Mouse (Mus musculus) embryonic facial prominence, embryonic 10.5 days (tissue): ENCODE measurements around the gene Ctnnbl1. TPM values are rescaled to one million over a fixed set of nuclear protein-coding genes. Genes with fewer than 3 reads are reported as not detected.

Experiments
- DNase-seq: peaks from one replicate; pipeline ENCODE4 v3.0.0-alpha.2; 2017; ENCODE audit warnings: low spot score
- H3K27ac ChIP-seq: fragments of 300-500 bp; sonication (generic); replicated peaks from 2 replicates; pipeline ENCODE4 v1.5.1; 2016; ENCODE audit warnings: mild to moderate bottlenecking
- H3K27me3 ChIP-seq: fragments of 300-500 bp; sonication (generic); replicated peaks from 2 replicates; pipeline ENCODE4 v1.6.1; 2016; ENCODE audit warnings: low read depth, mild to moderate bottlenecking; ENCODE audit not compliant: poor library complexity, severe bottlenecking
- H3K36me3 ChIP-seq: fragments of 300-500 bp; sonication (generic); replicated peaks from 2 replicates; pipeline ENCODE4 v1.6.1; 2016; ENCODE audit warnings: mild to moderate bottlenecking, moderate library complexity
- H3K4me1 ChIP-seq: fragments of 300-500 bp; sonication (generic); 2 replicates; pipeline ENCODE4 v1.6.1; 2016
- H3K4me3 ChIP-seq: fragments of 300-500 bp; sonication (generic); 2 replicates; pipeline ENCODE4 v1.5.1; 2016; ENCODE audit warnings: mild to moderate bottlenecking, moderate library complexity
- H3K9me3 ChIP-seq: fragments of 300-500 bp; sonication (generic); 2 replicates; pipeline ENCODE4 v1.6.1; 2016; ENCODE audit warnings: mild to moderate bottlenecking
- WGBS: fragments of 180-500 bp; shearing (Covaris S2); methylation state at CpG from one replicate; pipeline ENCODE4 v1.1.7; 2016; 5-methylcytosine and 5-hydroxymethylcytosine counted together
- polyA plus RNA-seq: library from polyadenylated mRNA; unstranded; fragments of >200 nt; fragmentation: Nextera tagmentation; extraction: Ambion mirVana; gene quantifications from 2 replicates; pipeline ENCODE4 v1.2.1, GENCODE M21; 2016

The Ctnnbl1 gene
- polyA plus RNA-seq, 1 experiment from 2014 or later, result 93.8 TPM

DNA sequence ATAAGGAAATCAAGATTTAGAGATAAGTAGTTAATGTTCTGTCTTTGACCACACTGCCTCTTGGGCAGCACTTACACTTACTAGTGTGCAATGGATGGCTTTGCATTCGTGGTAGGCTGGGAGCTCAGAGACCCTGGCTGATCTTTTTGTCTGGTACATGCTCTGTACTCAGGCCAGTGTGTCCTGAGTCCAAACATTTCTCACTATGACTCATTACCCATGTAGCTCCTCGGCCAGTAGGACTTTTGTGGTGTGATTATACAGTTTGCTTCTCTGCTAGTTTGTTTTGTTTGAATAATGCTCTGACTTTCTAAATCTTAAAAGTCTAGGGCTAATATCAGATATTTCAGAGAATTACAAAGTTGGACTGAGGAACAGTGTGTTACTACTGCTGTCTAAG is 47.4 kb downstream of the Ctnnbl1 start:
- no peaks in the 10 kb centered on the region for H3K9me3 ChIP-seq
- WGBS, result 78% methylated on average over 2 of the region's 2 CpGs
- no peak overlapping the region for H3K27ac ChIP-seq
- no peak overlapping the region for H3K4me3 ChIP-seq
- H3K4me1 ChIP-seq, result peaks cover 29% of the 10 kb centered on the region
- H3K27me3 ChIP-seq, result no peaks in the 10 kb centered on the region
- peaks cover 55% of the 10 kb centered on the region for H3K36me3 ChIP-seq
- DNase-seq, result no peak

DNA sequence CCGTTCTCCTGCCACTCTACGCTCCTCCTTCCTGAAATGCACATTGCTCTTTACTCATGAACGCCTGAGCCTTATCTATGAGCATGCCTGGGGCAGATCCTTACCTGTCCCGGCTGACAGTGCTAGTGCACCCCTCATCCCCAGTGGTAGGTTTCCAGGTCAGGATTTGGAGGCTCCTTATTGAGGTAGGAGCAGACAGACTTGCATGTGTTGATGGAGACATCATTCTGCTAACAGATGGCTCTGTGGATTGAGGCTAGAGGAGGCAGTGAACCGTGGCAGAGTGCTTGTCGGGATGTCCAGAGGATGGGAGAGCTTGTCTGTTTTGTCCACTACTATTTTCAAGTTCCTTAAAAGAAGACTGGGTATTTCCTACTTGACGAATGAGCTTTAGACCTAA is 52.0 kb downstream of the Ctnnbl1 start:
- Histone ChIP-seq H3K27ac (no peak overlapping the region), H3K27me3 (no peaks in the 10 kb centered on the region), H3K36me3 (peaks cover 28% of the 10 kb centered on the region), H3K9me3 (no peaks in the 10 kb centered on the region), H3K4me3 (no peak overlapping the region), H3K4me1 (peaks cover 29% of the 10 kb centered on the region)
- WGBS, result 88% methylated on average over 7 of the region's 7 CpGs
- DNase-seq, result no peak

DNA sequence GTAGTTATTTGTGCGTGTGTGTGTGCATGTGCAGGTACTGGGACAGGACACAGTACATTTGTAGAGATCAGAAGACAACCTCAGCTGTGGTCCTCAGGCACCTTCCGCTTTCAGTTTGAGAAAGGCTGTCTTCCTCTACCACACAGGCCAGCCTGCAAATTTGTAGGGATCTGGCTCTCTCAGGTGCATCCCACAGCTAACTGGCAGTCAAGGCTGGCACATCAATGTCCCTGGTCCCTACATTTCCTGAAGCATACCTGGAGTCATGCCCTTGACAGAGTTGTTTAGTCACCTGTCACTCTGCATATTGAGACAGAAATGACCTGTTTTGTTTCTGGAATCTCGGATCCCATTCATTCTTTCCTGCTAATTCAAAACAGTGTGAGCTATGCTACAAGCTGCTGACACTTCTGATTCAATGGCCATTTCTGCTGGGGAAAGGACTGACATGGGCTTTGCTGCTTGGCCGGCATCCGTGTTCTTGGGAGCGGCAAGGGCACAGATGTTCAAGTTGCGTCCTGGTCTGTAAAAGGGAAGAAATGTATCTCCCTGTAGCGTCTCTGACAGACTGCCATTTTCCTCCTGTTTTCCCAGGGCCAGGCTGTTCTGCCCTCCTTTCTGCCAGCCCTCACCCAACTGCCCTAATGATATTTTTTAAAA is 53.8 kb downstream of the Ctnnbl1 start:
- Histone ChIP-seq H3K4me3 (no peak overlapping the region), H3K4me1 (peaks cover 18% of the 10 kb centered on the region), H3K36me3 (peaks cover 26% of the 10 kb centered on the region), H3K9me3 (no peaks in the 10 kb centered on the region), H3K27me3 (no peaks in the 10 kb centered on the region), H3K27ac (no peak overlapping the region)
- no peak for DNase-seq
- WGBS, result 91% methylated on average over 8 of the region's 8 CpGs

DNA sequence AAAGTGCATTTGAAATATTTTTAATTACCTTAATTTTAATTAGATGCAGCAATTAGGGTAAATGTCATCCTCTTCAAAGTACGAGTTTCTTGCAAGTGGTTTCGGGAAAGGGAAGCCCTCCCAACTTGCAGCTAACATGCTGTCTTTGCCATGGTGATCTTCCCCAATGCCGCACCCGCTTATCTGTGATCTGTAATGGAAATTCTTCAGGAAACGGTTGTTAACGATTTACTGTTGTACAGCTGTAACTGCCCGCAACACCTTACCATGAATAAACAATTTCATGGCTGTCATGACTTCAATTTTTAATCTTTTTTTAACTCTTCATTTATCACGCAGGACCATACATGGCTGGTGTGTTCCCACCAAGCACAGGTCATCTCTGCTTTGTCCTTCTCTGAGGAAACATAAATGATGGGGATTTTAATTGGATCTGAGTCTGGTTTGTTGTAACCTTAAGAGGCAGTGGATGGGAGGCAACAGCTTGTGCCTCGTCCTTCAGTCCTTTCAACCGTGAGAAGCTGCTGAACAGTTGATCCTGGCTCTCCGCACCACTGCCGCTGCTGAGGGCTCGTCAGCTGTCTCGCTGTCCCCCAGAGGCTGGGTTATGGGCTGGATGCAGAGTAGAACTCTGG is 54.4 kb downstream of the Ctnnbl1 start:
- peaks cover 26% of the 10 kb centered on the region for H3K36me3 ChIP-seq
- no peaks in the 10 kb centered on the region for H3K27me3 ChIP-seq
- no peaks in the 10 kb centered on the region for H3K9me3 ChIP-seq
- H3K4me1 ChIP-seq, result peaks cover 16% of the 10 kb centered on the region
- no peak for DNase-seq
- no peak overlapping the region for H3K27ac ChIP-seq
- no peak overlapping the region for H3K4me3 ChIP-seq
- WGBS, result 78% methylated on average over 14 of the region's 14 CpGs

DNA sequence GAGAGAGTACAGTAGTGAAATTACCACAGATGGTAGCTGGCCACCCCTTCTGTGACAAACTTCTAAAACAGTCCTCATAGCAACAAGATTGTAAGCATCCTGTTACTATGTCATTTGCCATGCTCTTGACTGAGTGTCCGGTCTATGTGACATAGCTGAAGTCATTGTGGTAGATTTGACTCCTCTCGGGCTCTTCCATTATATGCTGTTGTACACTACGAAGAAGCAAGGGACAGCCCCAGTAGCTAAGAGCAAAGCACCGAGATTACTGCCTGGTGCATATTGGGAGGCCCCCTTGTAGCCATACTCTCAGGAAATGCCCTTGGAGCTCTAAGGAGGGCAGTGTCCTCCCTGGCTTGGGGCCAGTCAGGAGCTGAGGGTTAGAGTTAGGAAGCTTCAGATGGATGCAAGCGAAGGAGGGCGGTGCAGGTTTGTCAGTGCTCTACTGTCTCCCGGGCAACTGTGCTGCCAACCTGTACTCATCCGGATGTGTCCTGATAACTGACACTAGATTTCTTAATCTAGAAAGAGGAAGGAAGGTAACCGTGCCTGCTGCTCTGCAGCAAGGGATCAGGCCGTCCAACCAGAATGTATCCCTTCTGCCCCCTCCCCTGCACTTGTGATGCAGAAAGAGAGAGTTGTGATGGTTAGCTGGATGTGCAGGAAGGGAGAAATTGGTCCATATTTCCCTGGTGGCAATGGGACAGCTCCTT is 55.8 kb downstream of the Ctnnbl1 start:
- 91% methylated on average over 10 of the region's 10 CpGs for WGBS
- no peak for DNase-seq

DNA sequence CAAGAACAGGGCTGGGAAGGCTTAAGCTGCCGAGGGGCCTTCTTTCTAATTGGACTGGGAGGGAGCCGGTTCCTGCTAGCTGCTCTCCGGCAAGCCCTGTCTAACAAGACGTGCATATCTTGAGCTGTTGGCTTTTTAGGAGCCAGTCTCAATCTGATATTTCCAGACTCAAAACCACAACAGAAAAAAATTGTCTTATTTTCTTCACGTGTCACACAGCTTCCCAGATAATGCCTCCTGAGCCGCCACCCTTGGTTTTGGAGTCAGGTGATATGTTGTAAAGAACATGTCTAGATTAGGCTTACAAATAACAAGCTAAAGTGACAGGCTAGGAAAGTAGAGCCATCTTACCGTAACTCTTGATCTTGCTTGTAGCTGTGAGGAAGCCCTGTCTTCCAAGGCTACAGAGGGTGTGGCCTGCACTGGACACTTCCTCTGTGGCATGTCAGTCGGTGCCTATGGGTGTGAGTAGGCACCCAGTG is 56.7 kb downstream of the Ctnnbl1 start:
- Histone ChIP-seq H3K4me1 (peaks cover 8% of the 10 kb centered on the region), H3K27me3 (no peaks in the 10 kb centered on the region), H3K27ac (no peak overlapping the region), H3K9me3 (no peaks in the 10 kb centered on the region), H3K4me3 (no peak overlapping the region), H3K36me3 (peaks cover 32% of the 10 kb centered on the region)
- no peak for DNase-seq
- WGBS, result 83% methylated on average over 8 of the region's 8 CpGs

More for the DNA sequence above, 55.8 kb downstream of the Ctnnbl1 start:
- H3K36me3 ChIP-seq, result peaks cover 32% of the 10 kb centered on the region
- peak overlapping the region; percentile 40; the same call in 1 of the 2 replicates for H3K27ac ChIP-seq
- no peaks in the 10 kb centered on the region for H3K27me3 ChIP-seq
- H3K9me3 ChIP-seq, result no peaks in the 10 kb centered on the region
- peaks cover 14% of the 10 kb centered on the region for H3K4me1 ChIP-seq
- H3K4me3 ChIP-seq, result no peak overlapping the region

DNA sequence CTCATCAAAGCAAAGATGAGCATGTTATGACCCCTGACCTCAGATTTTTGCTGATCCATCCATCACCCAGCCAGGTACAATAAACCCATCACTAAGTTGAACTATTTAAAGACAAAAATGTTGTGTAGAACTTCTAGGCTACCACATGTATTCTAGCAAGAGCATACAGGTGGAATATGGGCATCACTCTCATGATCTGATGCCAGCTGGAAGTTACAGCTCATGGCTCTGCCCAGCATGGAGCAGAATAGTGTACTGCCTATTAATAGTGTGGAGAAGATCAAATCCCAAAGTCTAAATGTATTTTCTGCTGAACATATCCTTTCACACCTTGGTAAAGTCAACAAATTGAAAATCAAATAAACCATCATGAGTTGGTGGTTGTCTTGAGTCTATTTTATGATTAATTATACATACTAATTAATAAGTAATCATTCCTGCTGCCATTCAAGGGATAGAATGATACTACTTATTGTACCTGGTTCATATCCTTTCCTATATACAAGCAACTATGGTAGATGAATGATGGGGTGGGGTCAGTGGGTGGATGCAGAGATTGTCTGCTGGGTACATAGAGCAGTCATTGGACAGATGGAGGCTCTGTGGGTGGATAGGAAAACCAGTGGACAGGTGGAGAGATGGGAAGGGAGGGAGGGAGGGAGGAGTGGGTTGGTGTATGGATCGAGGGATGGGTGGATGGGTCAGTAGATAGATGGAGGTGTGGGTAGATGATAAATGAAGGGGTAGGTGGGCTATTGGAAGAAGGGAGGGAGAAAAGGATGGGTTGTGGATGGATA is 58.6 kb downstream of the Ctnnbl1 start:
- Histone ChIP-seq H3K4me3 (no peak overlapping the region), H3K9me3 (no peaks in the 10 kb centered on the region), H3K27me3 (0 out of 2 replicates have a peak, but pooled peaks cover 3% of the 10 kb centered on the region), H3K36me3 (peaks cover 26% of the 10 kb centered on the region), H3K27ac (no peak overlapping the region), H3K4me1 (peaks cover 16% of the 10 kb centered on the region)
- DNase-seq, result no peak
- WGBS, result 89% methylated on average over 1 of the region's 1 CpGs

DNA sequence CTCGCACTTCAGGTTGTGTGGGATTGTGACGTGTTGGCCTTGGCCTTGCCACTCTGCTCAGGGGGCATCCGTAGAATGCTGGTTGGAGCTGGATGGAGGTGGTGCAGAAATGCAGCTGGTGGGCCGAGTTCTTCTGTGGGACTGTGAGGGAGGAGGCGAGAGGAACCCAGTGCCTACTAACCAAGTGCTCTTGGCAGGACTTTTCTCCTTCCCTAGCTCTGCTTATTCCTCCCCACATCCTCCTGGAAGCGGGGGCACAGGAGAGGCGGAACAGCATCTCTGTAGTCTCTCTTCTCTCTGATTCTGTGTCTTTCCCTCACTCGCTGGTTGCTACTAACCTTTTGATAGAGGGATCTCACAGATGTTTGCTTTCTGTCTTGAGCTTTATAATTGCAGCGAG is 62.3 kb downstream of the Ctnnbl1 start:
- Histone ChIP-seq H3K27me3 (0 out of 2 replicates have a peak, but pooled peaks cover 3% of the 10 kb centered on the region), H3K27ac (peak overlapping the region; percentile 45; the same call in 1 of the 2 replicates), H3K9me3 (no peaks in the 10 kb centered on the region), H3K4me3 (no peak overlapping the region), H3K4me1 (peaks cover 28% of the 10 kb centered on the region), H3K36me3 (peaks cover 20% of the 10 kb centered on the region)
- DNase-seq, result no peak
- WGBS, result 91% methylated on average over 9 of the region's 9 CpGs

DNA sequence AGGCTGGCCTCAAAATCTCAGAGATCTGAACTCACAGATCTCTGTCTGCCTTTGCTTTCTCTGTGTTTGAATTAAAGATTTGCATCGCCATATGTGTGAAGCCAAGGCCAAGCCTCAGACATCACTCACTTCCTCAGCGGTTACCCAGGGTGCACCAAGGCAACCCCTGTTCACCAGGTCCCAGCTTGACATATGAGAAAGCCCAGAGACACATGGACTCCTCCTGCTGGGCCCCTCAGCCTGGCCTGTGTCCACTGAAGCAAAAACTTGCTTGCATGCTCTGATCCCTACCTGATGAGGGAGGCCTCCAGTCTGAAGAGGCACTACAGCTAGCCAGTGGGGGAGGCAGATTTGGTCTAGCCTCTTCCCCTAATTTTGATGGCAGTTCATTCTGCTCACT is 63.1 kb downstream of the Ctnnbl1 start:
- WGBS, result 86% methylated on average over 2 of the region's 2 CpGs
- Histone ChIP-seq H3K9me3 (no peaks in the 10 kb centered on the region), H3K27me3 (0 out of 2 replicates have a peak, but pooled peaks cover 3% of the 10 kb centered on the region), H3K36me3 (peaks cover 20% of the 10 kb centered on the region), H3K4me1 (peaks cover 35% of the 10 kb centered on the region), H3K4me3 (no peak overlapping the region), H3K27ac (peak overlapping the region; percentile 83)
- DNase-seq, result peak; percentile 41

DNA sequence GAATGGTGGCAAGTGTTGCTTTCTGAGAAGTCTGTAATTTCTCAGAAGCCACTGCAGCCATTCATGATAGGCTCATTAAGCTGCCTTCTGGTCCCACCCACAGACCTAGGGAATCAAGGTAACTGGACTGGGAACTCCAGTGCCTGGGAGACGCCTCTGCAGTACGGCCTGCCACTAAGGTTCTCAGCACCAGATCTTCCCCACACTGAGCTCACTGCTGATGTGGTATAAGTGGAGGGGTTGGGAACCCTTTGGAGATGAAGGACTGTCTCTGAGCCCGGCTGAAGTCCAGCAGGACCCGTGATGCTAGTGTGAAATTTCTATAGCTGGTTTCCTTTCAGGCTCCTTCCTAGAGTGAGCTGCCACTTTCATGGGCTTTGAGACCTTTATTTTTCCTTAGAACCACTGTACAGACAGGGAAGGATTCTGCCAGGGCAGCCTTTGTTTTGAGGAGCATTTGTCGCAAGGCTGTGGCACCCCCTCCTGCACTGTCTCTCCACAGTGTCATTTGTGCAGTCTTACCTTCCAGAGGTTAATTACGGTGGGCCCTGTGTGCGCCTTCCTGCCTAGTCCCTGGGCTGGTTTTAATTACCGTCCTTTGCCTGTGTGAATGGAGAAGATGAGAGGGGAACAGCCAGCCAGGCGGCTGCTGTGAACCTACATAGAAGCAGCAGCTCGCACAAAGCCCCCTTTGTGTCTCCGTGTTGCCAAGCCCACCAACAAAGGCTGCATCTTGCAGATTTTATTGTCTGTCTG is 63.7 kb downstream of the Ctnnbl1 start:
- Histone ChIP-seq H3K27me3 (0 out of 2 replicates have a peak, but pooled peaks cover 3% of the 10 kb centered on the region), H3K4me3 (peak overlapping the region; percentile 34), H3K27ac (peak overlapping the region; percentile 83), H3K36me3 (peaks cover 18% of the 10 kb centered on the region), H3K4me1 (peaks cover 42% of the 10 kb centered on the region), H3K9me3 (no peaks in the 10 kb centered on the region)
- 10% methylated on average over 11 of the region's 11 CpGs for WGBS
- DNase-seq, result peak; percentile 84

DNA sequence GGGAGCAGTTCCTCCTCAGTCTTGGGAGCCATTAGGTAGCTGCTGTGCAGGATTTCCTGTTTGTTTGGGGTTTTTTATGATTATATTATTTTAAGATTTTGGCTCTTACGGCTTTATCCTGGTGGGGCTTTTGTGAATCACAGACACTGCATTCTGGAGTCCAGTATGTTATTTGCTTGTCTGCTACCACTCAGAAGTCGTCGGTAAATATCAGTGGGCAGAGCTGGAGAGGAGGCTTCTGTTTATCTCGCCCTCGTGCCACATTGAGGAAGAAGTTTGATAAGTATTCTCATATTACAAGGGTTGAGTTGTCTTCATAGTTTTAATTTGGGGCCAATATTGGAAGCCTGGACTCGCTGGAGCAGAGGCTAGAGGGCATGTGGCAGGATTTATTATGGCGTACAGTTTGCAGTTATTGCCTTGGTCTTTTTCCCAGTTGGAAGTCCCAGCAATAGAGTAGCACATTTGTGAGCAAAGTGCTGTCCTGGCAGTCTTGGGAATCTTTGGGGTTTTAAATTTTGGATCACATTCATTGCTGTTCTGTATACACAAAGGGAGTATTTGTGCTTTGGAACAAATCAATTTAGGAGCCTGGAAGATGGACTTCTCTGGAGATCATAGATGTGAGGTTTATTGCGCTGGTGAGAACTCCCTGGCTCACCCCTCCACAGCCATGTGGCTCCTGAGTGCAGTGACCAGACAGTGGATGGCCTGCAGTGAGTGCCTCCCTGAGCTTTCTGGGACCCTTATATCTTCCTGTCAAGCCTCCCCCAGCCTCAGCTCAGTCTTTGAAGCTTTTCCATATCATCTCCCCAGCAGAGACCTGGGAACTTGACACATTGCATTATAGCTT is 64.5 kb downstream of the Ctnnbl1 start:
- no peaks in the 10 kb centered on the region for H3K9me3 ChIP-seq
- peaks cover 47% of the 10 kb centered on the region for H3K4me1 ChIP-seq
- H3K27ac ChIP-seq, result peak overlapping the region; percentile 83
- peaks cover 18% of the 10 kb centered on the region for H3K36me3 ChIP-seq
- no peak for DNase-seq
- 0 out of 2 replicates have a peak, but pooled peaks cover 3% of the 10 kb centered on the region for H3K27me3 ChIP-seq
- WGBS, result 32% methylated on average over 8 of the region's 8 CpGs
- peak overlapping the region; percentile 34 for H3K4me3 ChIP-seq
